12 mouse cellular contexts compared by ENCODE assay signal in genomic region chr3:52452345-52452744, GRCm38 (mm10).
DNase-seq lines count a peak whose midpoint lies in the region; ATAC-seq lines count a peak whose summit lies in the region.
"Had no signal": no experiment of that assay in that cellular context is flagged by ENCODE, and none has a peak within 500 bp of the region (broad histone marks: within the 10 kb centered on the region; RNA-seq: fewer than 3 reads in every experiment).

No protein-coding gene starts in this region.

- H3K27ac ChIP-seq in hindbrain, embryonic 16.5 days (ENCODE audit: low read depth, low read length) = no peak overlapping the region
- H3K27ac ChIP-seq: heart, embryonic 13.5 days had no signal

- no peak overlapping the region for H3K4me2 ChIP-seq in hindbrain, embryonic 16.5 days (ENCODE audit: low read length)
- H3K4me2 ChIP-seq: heart, embryonic 13.5 days had no signal

- H3K27me3 ChIP-seq in hindbrain, embryonic 16.5 days (replicated peaks; ENCODE audit: control insufficient read depth, insufficient read depth, low read length) = no peaks in the 10 kb centered on the region
- H3K27me3 ChIP-seq: heart, embryonic 13.5 days had no signal

- no peak for ATAC-seq in hindbrain, embryonic 16.5 days
- ATAC-seq: intestine, embryonic 16.5 days had no signal

- H3K9me3 ChIP-seq in hindbrain, embryonic 16.5 days (ENCODE audit: control insufficient read depth, low read length) = no peaks in the 10 kb centered on the region
- H3K9me3 ChIP-seq: heart, embryonic 13.5 days had no signal

- H3K36me3 ChIP-seq in hindbrain, embryonic 16.5 days (ENCODE audit: control insufficient read depth, insufficient read depth, low read length) = no peaks in the 10 kb centered on the region
- H3K36me3 ChIP-seq: heart, embryonic 13.5 days had no signal

- peak; percentile 59 for DNase-seq in gastrocnemius, adult 18-20 months (ENCODE audit: low spot score)
- DNase-seq in gastrocnemius, postnatal 4 days (ENCODE audit: low spot score in 2 of 2) = no peak
- DNase-seq in testis, postnatal 10 days (ENCODE audit: low spot score) = peak; percentile 45
- DNase-seq in testis, postnatal 14 days (ENCODE audit: low spot score) = no peak
- peak; percentile 73 to 80 for DNase-seq in heart, postnatal 14 days
- no peak for DNase-seq in urinary bladder, adult 18-20 months (ENCODE audit: low spot score in 2 of 2)
- DNase-seq in spleen, postnatal 36 days (ENCODE audit: low spot score in 2 of 2) = no peak
- DNase-seq: cerebellum, postnatal 36 days; lung, adult 2 months had no signal

- H3K4me3 ChIP-seq in hindbrain, embryonic 16.5 days (ENCODE audit: low read length) = no peak overlapping the region
- H3K4me3 ChIP-seq: heart, embryonic 13.5 days had no signal

- H3K4me1 ChIP-seq in hindbrain, embryonic 16.5 days (ENCODE audit: control insufficient read depth, insufficient read depth, low read depth, low read length) = no peaks in the 10 kb centered on the region

- intact Hi-C loops in heart, postnatal 14 days (cut with DNase I) = no loop called here

- no peak overlapping the region for H3K9ac ChIP-seq in hindbrain, embryonic 16.5 days (ENCODE audit: low read depth, low read length)
- H3K9ac ChIP-seq: heart, embryonic 13.5 days had no signal

- 66% methylated on average over 5 of the region's 5 CpGs for WGBS in hindbrain, embryonic 16.5 days

Comparison
In these comparisons a context has a peak if more than half of its experiments do, and no peak if none do; other contexts are left out.
1. DNase-seq: peak in gastrocnemius, adult 18-20 months (single experiment), testis, postnatal 10 days (single experiment) and heart, postnatal 14 days (2 of 2); none in gastrocnemius, postnatal 4 days (0 of 2), testis, postnatal 14 days (single experiment), urinary bladder, adult 18-20 months (0 of 2) and spleen, postnatal 36 days (0 of 2).